8 mouse cellular contexts compared by ENCODE assay signal in genomic region chr5:16309168-16310006, GRCm38 (mm10).
A peak's percentile ranks its signal among the peaks of the same experiment; 100 is the strongest.
DNase-seq lines count a peak whose midpoint lies in the region; ATAC-seq lines count a peak whose summit lies in the region.

No protein-coding gene starts in this region.

- no peaks in the 10 kb centered on the region for H3K36me3 ChIP-seq in liver, embryonic 12.5 days
- no peaks in the 10 kb centered on the region for H3K36me3 ChIP-seq in midbrain, embryonic 16.5 days (ENCODE audit: control insufficient read depth, insufficient read depth, low read length)
- H3K36me3 ChIP-seq in stomach, embryonic 16.5 days (ENCODE audit: control insufficient read depth, insufficient read depth, low read length), result no peaks in the 10 kb centered on the region

- no peak for ATAC-seq in liver, embryonic 12.5 days
- ATAC-seq in midbrain, embryonic 16.5 days, result peak; percentile 89
- ATAC-seq in stomach, embryonic 16.5 days (ENCODE audit: insufficient read depth, low FRiP score), result peak; percentile 40; the same call in 1 of the 2 replicates

- intact Hi-C loops in left cerebral cortex, postnatal 25 days (cut with DNase I), result loop anchor here (1.0 kb wide), 1 partner anchor 560 kb away; no protein-coding TSS in a partner anchor

- no peak overlapping the region for H3K27ac ChIP-seq in liver, embryonic 12.5 days
- no peak overlapping the region for H3K27ac ChIP-seq in midbrain, embryonic 16.5 days (ENCODE audit: low read length)
- H3K27ac ChIP-seq in stomach, embryonic 16.5 days (ENCODE audit: low read length), result no peak overlapping the region

- no peaks in the 10 kb centered on the region for H3K4me1 ChIP-seq in liver, embryonic 12.5 days
- H3K4me1 ChIP-seq in midbrain, embryonic 16.5 days (ENCODE audit: control insufficient read depth, insufficient read depth, low read length), result no peaks in the 10 kb centered on the region
- H3K4me1 ChIP-seq in stomach, embryonic 16.5 days (ENCODE audit: control insufficient read depth, insufficient read depth, low read length), result no peaks in the 10 kb centered on the region

- no peak overlapping the region for H3K4me3 ChIP-seq in liver, embryonic 12.5 days
- no peak overlapping the region for H3K4me3 ChIP-seq in midbrain, embryonic 16.5 days (ENCODE audit: low read depth, low read length)
- H3K4me3 ChIP-seq in stomach, embryonic 16.5 days (replicated peaks; ENCODE audit: low read length), result no peak overlapping the region

- 37% methylated on average over 7 of the region's 7 CpGs for WGBS in liver, embryonic 12.5 days (ENCODE audit: insufficient replicate concordance)
- 42% methylated on average over 7 of the region's 7 CpGs for WGBS in midbrain, embryonic 16.5 days
- WGBS in stomach, embryonic 16.5 days, result 38% methylated on average over 7 of the region's 7 CpGs

- no peaks in the 10 kb centered on the region for H3K9me3 ChIP-seq in liver, embryonic 12.5 days (replicated peaks)
- H3K9me3 ChIP-seq in midbrain, embryonic 16.5 days (replicated peaks; ENCODE audit: control insufficient read depth, low read length, poor library complexity, severe bottlenecking), result no peaks in the 10 kb centered on the region
- no peaks in the 10 kb centered on the region for H3K9me3 ChIP-seq in stomach, embryonic 16.5 days (replicated peaks; ENCODE audit: control insufficient read depth, low read length)

- no peak overlapping the region for H3K4me2 ChIP-seq in liver, embryonic 12.5 days
- no peak overlapping the region for H3K4me2 ChIP-seq in midbrain, embryonic 16.5 days (ENCODE audit: low read length)
- H3K4me2 ChIP-seq in stomach, embryonic 16.5 days (ENCODE audit: low read depth, low read length), result no peak overlapping the region

- H3K27me3 ChIP-seq in liver, embryonic 12.5 days (replicated peaks), result no peaks in the 10 kb centered on the region
- H3K27me3 ChIP-seq in midbrain, embryonic 16.5 days (ENCODE audit: control insufficient read depth, insufficient read depth, low read depth, low read length), result no peaks in the 10 kb centered on the region
- H3K27me3 ChIP-seq in stomach, embryonic 16.5 days (ENCODE audit: control insufficient read depth, insufficient read depth, low read length), result no peaks in the 10 kb centered on the region

- H3K9ac ChIP-seq in liver, embryonic 12.5 days, result no peak overlapping the region
- H3K9ac ChIP-seq in midbrain, embryonic 16.5 days (ENCODE audit: low read depth, low read length), result no peak overlapping the region
- H3K9ac ChIP-seq in stomach, embryonic 16.5 days (ENCODE audit: low read length), result no peak overlapping the region

- DNase-seq in liver, result peak; percentile 56
- DNase-seq in cerebellum, postnatal 10 days, result peak; percentile 82 to 84
- DNase-seq in frontal cortex, postnatal 36 days (ENCODE audit: low spot score in 2 of 2), result peak; percentile 61 to 79
- DNase-seq in kidney, adult 11 months, result peak; percentile 13
- DNase-seq in left cerebral cortex, postnatal 25 days (ENCODE audit: low spot score in 2 of 2), result peak; percentile 75 to 83

Comparison
In these comparisons a context has a peak if more than half of its experiments do, and no peak if none do; other contexts are left out.
1. DNase-seq: peak in every context shown above with its lines; median percentile 83 in cerebellum, postnatal 10 days; 79 in left cerebral cortex, postnatal 25 days; 70 in frontal cortex, postnatal 36 days; 56 in liver; 13 in kidney, adult 11 months.